Mouse (Mus musculus): Measurements from ENCODE around the gene Ptpa.

Gene Ptpa

DNA sequence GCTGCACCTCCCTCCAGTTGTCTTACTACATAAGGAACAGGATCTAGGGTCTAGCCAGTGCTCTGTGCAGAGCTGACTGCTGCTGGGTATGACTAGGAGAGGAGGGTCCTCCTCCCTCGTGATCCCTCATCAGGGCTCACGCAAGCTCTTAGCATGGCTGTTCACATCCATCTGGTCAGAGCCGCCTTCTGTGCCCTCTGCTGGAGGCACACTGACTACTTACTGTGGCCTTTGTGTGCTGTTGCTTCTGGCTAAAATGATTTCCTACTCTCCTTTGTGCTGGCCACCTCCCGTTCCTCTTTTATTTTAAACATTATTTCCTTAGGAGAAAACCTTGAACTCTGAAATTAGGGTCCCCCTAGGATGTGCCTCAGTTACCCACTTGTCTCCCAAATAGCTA lies 21.0 kb downstream of the Ptpa start:
- DNase-seq (ENCODE audit: low spot score in 2 of 2): no peak

GRCm38 (mm10) chr2:30437791-30438190 lies 22.0 kb downstream of the Ptpa start:
- DNase-seq (ENCODE audit: low spot score in 2 of 2): no peak

DNA sequence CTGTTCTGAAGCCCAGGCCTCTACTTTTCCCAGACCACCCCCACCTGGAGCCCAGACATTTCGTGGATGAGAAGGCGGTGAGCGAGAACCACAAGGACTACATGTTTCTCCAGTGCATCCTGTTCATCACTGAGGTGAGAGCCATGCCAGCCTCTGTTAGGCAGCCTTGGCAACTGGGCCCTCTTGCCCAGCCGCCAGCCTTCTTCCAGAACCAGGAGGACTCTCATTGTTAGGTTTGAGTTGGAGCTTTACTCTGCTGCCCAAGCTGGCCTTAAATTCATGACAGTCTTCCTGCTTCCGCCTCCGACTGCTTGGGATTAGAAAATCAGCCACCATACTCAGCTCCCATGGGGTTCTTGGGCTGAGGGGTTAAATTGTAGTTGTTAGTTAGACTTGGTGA lies 23.8 kb downstream of the Ptpa start:
- DNase-seq (ENCODE audit: low spot score in 2 of 2): no peak

DNA sequence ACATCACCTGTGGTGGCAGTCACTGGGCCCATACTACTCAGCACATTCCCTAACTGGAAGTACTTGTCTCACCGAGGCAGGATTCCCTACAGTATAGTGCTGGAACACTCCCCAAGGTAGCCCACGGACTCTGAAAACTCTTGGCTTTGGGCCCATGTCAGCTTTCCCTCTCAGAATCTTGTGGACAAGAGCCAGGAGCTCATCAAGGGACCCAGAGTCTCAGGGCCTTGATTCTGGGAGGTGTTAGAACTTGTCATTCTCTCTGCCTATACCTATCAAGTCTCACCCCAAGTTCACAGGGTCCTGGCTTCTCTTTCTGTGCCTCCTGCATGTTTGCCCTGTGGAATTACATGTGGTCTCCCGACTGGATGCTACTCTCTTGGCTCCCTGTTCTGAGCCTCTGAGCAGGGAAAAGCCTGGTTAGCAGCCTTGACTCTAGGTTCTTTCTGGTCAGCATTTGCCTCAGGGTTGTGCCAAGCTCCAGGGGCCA lies 24.4 kb downstream of the Ptpa start:
- DNase-seq (ENCODE audit: low spot score in 2 of 2): no peak

DNA sequence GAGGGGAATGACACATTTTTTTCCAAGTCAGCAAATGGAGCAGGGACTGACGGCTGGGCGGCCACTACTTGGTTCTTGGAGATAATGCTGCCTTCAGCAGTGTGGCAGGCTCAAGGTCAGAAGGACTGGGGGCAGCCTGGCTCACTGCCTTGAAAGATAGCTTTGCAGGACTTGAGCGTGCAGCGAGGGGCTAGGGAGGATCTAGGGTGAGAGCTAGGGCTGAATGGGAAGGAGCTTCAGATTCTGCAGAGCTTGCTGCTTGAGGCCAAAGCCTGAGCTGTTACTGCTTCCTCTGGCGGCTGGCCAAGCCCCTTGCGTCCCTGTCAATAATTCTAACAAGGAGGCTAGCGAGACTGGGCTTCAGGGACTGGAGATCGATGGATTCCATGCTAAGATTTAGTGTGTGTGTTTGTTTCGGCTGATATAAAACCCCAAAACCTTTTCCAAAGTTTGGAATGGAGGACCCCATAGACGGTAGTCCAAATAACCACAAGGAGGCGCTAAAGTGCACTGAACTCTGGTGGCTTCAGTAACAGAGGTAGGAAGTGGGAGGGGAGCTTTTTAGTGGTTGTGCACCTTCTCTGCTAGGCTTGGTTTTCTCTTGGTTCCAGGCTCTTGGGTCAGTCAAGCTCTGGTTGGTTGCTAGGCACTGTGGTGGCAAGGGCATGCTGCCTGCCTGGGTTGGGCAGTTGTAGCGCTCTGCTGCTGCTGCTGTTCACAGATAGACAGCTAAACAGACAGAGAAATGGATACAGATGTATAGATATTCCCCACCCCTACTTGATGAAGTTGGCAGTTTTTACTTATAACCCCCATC lies 25.1 kb downstream of the Ptpa start:
- DNase-seq (ENCODE audit: low spot score in 2 of 2): peak; percentile 59 to 62

DNA sequence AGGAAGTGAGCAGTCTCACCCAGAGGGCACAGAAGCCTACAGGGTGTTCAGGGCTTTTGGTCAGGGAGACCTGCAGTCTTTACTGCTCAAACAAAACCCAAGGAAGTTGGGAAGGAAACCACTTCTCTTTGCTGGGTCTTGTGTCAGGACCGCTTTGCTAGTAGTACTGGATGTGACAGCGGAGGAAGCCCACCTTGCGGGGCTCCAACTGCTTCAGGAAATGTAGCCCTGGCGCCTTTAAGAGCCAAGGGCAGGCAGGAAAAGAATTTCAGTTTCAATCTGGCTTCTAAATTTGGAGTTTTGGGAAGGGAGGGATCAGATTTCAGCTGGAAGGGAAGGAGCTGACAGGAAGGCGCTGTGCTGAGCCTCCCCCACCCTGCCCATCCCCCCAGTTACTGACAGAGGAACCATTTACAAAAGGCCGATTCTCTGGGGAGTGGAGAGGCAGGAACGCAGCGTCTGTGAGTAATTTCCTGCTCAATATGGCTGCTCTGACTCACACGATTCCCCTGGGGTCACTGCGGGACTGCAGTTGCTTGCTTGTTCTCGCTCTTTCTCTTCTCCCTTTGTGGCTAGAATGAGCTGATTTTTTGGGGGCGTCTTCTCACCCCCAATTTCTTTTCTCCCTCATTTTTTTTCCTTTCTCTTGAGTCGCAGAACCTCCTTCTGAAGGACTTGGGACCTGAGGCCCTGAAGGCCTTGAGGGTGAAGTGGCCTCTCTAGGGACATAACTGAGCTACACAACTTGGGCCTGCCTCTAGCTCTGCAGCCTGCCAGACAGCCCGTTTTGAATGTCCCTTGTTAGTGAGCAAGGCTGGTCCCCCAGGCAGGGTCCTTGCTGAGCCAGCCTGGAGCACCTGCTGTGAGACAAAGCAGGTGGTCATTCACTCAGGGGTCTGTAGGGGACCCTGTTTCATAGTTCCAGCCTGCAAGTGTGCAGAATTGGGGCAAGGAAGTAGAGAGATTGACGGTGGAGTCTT lies 26.0 kb downstream of the Ptpa start:
- DNase-seq (ENCODE audit: low spot score in 2 of 2): peak; percentile 69 to 83

- DNase-seq (ENCODE audit: low spot score in 2 of 2): no peak
Measured at GRCm38 (mm10) chr2:30442498-30442890, 26.7 kb downstream of the Ptpa start.

DNA sequence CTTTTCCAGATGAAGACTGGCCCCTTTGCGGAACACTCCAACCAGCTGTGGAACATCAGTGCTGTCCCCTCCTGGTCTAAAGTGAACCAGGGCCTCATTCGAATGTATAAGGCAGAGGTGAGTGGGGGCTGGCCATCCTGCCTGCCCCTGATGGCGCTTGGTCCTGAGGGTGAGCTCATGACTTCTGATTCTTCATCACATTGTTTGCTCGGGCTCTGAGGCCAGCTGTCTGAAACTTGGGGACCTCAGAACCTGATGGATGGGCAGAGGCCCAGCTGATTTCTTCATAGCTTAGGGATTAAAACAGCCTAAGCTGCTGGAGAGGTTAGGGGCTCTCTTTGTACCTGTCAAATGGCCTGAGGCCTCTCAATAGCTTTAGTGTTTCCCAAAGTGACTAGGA lies 27.4 kb downstream of the Ptpa start:
- DNase-seq (ENCODE audit: low spot score in 2 of 2): no peak

- DNase-seq (ENCODE audit: low spot score in 2 of 2): no peak
Measured at GRCm38 (mm10) chr2:30444006-30444405, 28.2 kb downstream of the Ptpa start.

GRCm38 (mm10) chr2:30444450-30444849 lies 28.6 kb downstream of the Ptpa start:
- DNase-seq (ENCODE audit: low spot score in 2 of 2): no peak

DNA sequence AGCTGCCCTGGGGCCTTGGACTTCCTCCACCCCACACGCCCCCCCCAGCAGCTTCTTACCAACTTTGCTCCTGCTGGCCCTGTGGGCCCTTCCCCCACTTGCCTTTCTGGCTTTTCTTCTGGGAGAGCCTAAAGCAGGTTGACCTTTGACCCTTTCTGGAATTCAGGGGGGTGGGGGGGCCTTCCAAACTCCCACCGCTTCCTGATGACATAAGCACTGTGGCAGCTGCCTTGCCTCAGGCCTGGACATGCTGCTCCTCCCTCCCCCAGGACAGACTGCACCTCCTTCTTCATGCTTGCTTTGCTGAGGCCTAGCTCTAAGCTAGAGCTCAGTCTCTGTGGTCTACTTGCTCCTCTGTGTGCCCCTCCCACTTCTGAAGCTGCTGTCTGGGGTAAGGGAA lies 29.5 kb downstream of the Ptpa start:
- peak; percentile 58 to 66 for DNase-seq (ENCODE audit: low spot score in 2 of 2)

DNA sequence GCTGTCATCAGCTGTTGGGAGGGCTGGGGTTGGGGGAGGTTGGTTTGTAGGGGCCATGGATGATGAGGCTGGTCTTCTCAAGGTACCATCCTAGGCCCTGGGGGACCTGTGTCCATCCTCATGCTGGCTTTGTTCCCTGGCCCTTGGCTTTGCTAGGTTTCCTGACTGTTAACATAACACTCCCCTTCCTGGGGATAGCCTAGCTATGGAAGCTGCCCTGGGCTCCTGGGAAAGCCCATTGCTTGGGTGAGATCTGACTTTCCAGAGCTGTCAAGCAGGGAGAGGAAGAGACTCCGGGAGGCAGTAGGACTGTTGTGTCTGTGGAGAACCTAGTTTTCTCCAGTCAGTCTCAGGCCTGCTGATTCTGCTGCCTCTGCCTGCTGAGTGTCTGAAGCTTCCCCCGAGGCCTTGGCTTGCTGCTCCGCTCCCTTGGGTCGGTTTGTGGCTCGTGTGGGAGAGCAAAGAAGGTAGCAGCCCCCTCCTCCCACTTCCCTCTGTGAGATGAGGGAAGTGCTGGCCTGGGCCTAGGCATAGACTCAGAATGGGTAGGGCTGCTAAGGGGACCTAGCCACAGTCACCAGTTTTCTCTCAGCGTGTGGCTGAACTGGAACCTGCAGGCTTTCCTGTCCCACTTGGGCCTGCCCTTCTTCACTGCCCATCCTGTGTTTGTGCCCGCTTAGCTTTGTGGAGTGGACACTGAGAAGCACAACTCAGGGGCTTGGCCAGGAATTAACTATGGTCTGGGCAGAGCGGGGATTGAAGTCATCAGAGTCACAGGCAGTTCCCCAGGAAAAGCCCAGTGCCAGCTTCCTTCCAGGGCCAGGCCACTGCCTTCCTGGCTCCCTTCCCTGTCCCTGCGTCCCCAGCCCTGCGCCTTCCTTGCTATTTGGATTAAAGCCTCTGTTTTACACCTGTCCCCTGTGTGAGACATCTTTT lies 31.3 kb downstream of the Ptpa start:
- no peak for DNase-seq (ENCODE audit: low spot score in 2 of 2)

DNA sequence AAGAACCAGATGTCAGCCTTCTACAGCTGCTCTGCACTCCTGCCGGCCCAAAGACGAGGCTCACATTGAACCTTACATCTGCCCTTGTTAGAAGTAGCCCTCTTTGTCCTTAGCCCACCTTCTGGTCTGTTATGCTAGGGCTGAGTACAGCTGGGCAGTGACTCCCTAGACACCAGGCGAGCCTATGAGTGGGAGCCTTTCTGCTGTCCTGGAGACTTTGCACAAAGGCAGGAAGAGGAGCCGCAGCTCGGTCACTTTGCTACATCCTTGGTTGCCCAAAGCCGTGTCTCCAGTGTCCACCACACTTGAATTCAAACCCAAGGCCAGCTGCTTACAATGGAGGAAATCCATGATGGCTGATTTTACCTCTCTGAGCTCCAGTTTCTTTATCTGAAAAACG lies 32.5 kb downstream of the Ptpa start:
- no peak for DNase-seq (ENCODE audit: low spot score in 2 of 2)

GRCm38 (mm10) chr2:30450530-30450929 lies 34.7 kb downstream of the Ptpa start:
- DNase-seq (ENCODE audit: low spot score in 2 of 2): no peak

GRCm38 (mm10) chr2:30451525-30451924 lies 35.7 kb downstream of the Ptpa start:
- no peak for DNase-seq (ENCODE audit: low spot score in 2 of 2)

DNA sequence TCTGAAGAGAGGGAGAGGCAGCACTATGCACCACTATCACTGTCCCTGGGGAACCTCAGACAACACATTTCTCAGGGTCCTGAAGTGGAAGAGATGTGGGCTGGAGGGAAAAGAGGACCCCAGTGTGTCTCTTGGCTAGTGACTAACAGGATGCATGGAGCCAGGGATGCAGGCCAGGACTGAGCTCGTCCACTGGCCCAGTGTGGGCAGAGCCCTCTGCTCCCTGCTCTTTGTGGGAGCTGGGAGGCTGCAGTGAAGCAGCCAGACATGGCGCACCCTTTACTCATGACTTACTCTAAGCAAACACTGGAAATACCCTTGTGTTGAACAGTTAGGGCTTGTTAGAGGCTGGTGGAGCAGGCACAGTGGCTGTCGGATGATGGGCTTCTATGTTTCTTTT lies 37.7 kb downstream of the Ptpa start:
- DNase-seq (ENCODE audit: low spot score in 2 of 2): no peak

GRCm38 (mm10) chr2:30454587-30454986 lies 38.7 kb downstream of the Ptpa start:
- no peak for DNase-seq (ENCODE audit: low spot score in 2 of 2)

GRCm38 (mm10) chr2:30456104-30456980 lies 40.5 kb downstream of the Ptpa start:
- no peak for DNase-seq (ENCODE audit: low spot score in 2 of 2)

DNA sequence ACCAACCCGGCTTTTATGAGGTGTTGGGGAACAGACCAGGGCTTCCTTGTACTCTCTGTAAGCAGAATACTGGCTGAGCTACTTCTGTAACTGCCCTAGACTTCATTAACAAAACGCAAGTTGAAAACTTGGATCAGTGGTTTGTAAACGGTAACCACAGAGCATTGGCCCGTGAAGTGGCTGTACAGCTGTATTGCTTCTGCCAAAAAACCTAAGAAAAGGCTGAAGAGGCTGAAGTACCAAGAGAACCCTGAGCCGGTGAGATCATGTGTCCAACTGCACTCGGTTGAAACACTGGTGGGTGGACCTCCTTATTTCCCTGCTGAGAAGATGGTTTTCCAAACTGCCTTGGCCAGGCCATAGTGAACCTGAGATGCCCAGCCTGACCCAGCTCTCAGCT lies 42.5 kb downstream of the Ptpa start:
- DNase-seq (ENCODE audit: low spot score in 2 of 2): no peak

GRCm38 (mm10) chr2:30459241-30459640 lies 43.4 kb downstream of the Ptpa start:
- DNase-seq (ENCODE audit: low spot score in 2 of 2): no peak
